ENCODE assay signal across 8 mouse cellular contexts in genomic region chr1:56971942-56972250, GRCm38 (mm10). TPM values are rescaled to one million over a fixed set of nuclear protein-coding genes. Genes with fewer than 3 reads are reported as not detected.
DNase-seq lines count a peak whose midpoint lies in the region; ATAC-seq and TF ChIP-seq lines count a peak whose summit lies in the region.

No protein-coding gene starts in this region.

- DNase-seq in testis, postnatal 10 days (ENCODE audit: low spot score): no peak
- no peak for DNase-seq in liver, embryonic 11.5 days (ENCODE audit: low spot score)
- DNase-seq in frontal cortex, postnatal 10 days (ENCODE audit: low spot score in 2 of 2): no peak
- DNase-seq in cerebellum, postnatal 36 days: no peak
- DNase-seq in right cerebral cortex, adult 2 months (ENCODE audit: low spot score in 2 of 2): no peak

- H3K4me2 ChIP-seq in liver, embryonic 11.5 days: peak overlapping the region; percentile 95

- H3K9ac ChIP-seq in liver, embryonic 11.5 days (ENCODE audit: low read depth, low read length): no peak overlapping the region; the same call in 1 of the 2 replicates

- peaks cover 1% of the 10 kb centered on the region; the same call in 1 of the 2 replicates for H3K4me1 ChIP-seq in erythroblast, embryonic 14.5 days (ENCODE audit: control insufficient read depth)
- H3K4me1 ChIP-seq in testis, adult 2 months (ENCODE audit: control insufficient read depth, insufficient read depth, low read length): peaks cover 20% of the 10 kb centered on the region
- H3K4me1 ChIP-seq in liver, embryonic 11.5 days (replicated peaks; ENCODE audit: control insufficient read depth, insufficient read depth, low read length): 0 out of 2 replicates have a peak, but pooled peaks cover 4% of the 10 kb centered on the region

- TF ChIP-seq POLR2A in testis, adult 2 months (IDR thresholded peaks at IDR 0.05; ENCODE audit: control insufficient read depth, low read depth, low read length): no peak

- H3K27ac ChIP-seq in testis, adult 2 months (ENCODE audit: control insufficient read depth, insufficient read depth, low read depth, low read length): no peak overlapping the region
- H3K27ac ChIP-seq in liver, embryonic 11.5 days (ENCODE audit: low read depth, low read length): no peak overlapping the region

- peak overlapping the region; percentile 53 for H3K4me3 ChIP-seq in erythroblast, embryonic 14.5 days (replicated peaks)
- H3K4me3 ChIP-seq in testis, adult 2 months (ENCODE audit: control insufficient read depth, low read depth, low read length): peak overlapping the region; percentile 41
- H3K4me3 ChIP-seq in liver, embryonic 11.5 days (ENCODE audit: low read depth, low read length): peak overlapping the region; percentile 70

- WGBS in liver, embryonic 11.5 days: under 1% methylated on average over 22 of the region's 23 CpGs

- no peaks in the 10 kb centered on the region for H3K36me3 ChIP-seq in erythroblast, embryonic 14.5 days (ENCODE audit: control insufficient read depth)
- H3K36me3 ChIP-seq in testis, adult 2 months (ENCODE audit: control insufficient read depth, insufficient read depth, low read length): no peaks in the 10 kb centered on the region
- no peaks in the 10 kb centered on the region for H3K36me3 ChIP-seq in liver, embryonic 11.5 days (ENCODE audit: control insufficient read depth, insufficient read depth, low read length)

- ATAC-seq in erythroblast, adult 5-6 weeks (replicated peaks; ENCODE audit: low FRiP score, poor library complexity, severe bottlenecking): no peak
- no peak for ATAC-seq in liver, embryonic 11.5 days (replicated peaks; ENCODE audit: low FRiP score)

- TF ChIP-seq CTCF in testis, adult 2 months (IDR thresholded peaks at IDR 0.05; ENCODE audit: control insufficient read depth, insufficient read depth, insufficient replicate concordance, low read depth, low read length): no peak

- no peaks in the 10 kb centered on the region for H3K9me3 ChIP-seq in erythroblast, embryonic 14.5 days (ENCODE audit: control insufficient read depth, low read length)
- H3K9me3 ChIP-seq in liver, embryonic 11.5 days (ENCODE audit: control insufficient read depth, low read length): no peaks in the 10 kb centered on the region

- peaks cover 91% of the 10 kb centered on the region for H3K27me3 ChIP-seq in erythroblast, embryonic 14.5 days (ENCODE audit: control insufficient read depth)
- H3K27me3 ChIP-seq in testis, adult 2 months (ENCODE audit: control insufficient read depth, insufficient read depth, low read length): peaks cover 2% of the 10 kb centered on the region; the same call in 1 of the 2 replicates
- peaks cover 81% of the 10 kb centered on the region for H3K27me3 ChIP-seq in liver, embryonic 11.5 days (replicated peaks; ENCODE audit: control insufficient read depth, insufficient read depth, low read length)

RNA-seq across cellular contexts. Expression of gene Satb2, which starts 6.6 kb away (rescaled TPM):
- polyA plus RNA-seq in erythroblast, embryonic 14.5 days (2012): not detected in 2 replicates
- total RNA-seq in erythroblast, adult 5-6 weeks (2015; ENCODE audit: low replicate concordance): 0.84 TPM in 1 of 2 replicates, not detected in the other
- 0.26 TPM in 1 of 2 replicates, not detected in the other for total RNA-seq in erythroblast, adult 5-6 weeks (2017; ENCODE audit: low replicate concordance)
- 0.90 and 1.3 TPM in 2 replicates for polyA plus RNA-seq in testis, adult 2 months (2012; rRNA removed)
- polyA plus RNA-seq in liver, embryonic 11.5 days (2014; fragmentation: Nextera tagmentation; extraction: Ambion mirVana): 0.27 and 0.57 TPM in 2 replicates
